Mouse (Mus musculus) heart, postnatal 0 days (tissue): ENCODE results near the gene Acot7.

Experiments
- CTCF ChIP-seq: IDR thresholded peaks from 2 replicates; pipeline ENCODE4 v1.5.1; 2016; ENCODE audit warnings: antibody characterized with exemption, control low read depth, low read depth
- EP300 ChIP-seq: IDR thresholded peaks from 2 replicates; pipeline ENCODE4 v1.6.1; 2016; ENCODE audit warnings: antibody characterized with exemption, low read depth

- TF ChIP-seq CTCF (no peak), EP300 (no peak)
These were observed 85.7 kb downstream of the Acot7 start for GRCm38 (mm10) chr4:152263512-152264176.
